Mouse (Mus musculus) hindbrain, embryonic 16.5 days (tissue): ENCODE results near the gene Evi2. TPM values are rescaled to one million over a fixed set of nuclear protein-coding genes. Genes with fewer than 3 reads are reported as not detected.

Experiments
- ATAC-seq: fragments of 200-750 bp; cut with Nextera tagmentation; 2 replicates; pipeline ENCODE4 v1.8.0; 2017; ENCODE audit warnings: moderate TSS enrichment, moderate library complexity
- H3K27ac ChIP-seq: fragments of 300-500 bp; sonication (generic); 2 replicates; pipeline ENCODE4 v1.5.1; 2014; ENCODE audit warnings: low read depth, mild to moderate bottlenecking, control low read depth, low read length, moderate library complexity
- H3K27me3 ChIP-seq: fragments of 300-500 bp; sonication (generic); replicated peaks from 2 replicates; pipeline ENCODE4 v1.6.1; 2014; ENCODE audit warnings: low read length; ENCODE audit not compliant: control insufficient read depth, insufficient read depth
- H3K36me3 ChIP-seq: fragments of 300-500 bp; sonication (generic); 2 replicates; pipeline ENCODE4 v1.6.1; 2014; ENCODE audit warnings: mild to moderate bottlenecking, low read length, moderate library complexity, mixed read lengths; ENCODE audit not compliant: control insufficient read depth, insufficient read depth
- H3K4me1 ChIP-seq: fragments of 300-500 bp; sonication (generic); 2 replicates; pipeline ENCODE4 v1.6.1; 2014; ENCODE audit warnings: low read depth, low read length; ENCODE audit not compliant: control insufficient read depth, insufficient read depth
- H3K4me2 ChIP-seq: fragments of 300-500 bp; sonication (generic); 2 replicates; pipeline ENCODE4 v1.6.1; 2014; ENCODE audit warnings: mild to moderate bottlenecking, low read length, control low read depth, moderate library complexity
- H3K4me3 ChIP-seq: fragments of 300-500 bp; sonication (generic); 2 replicates; pipeline ENCODE4 v1.5.1; 2014; ENCODE audit warnings: mild to moderate bottlenecking, low read length, control low read depth, moderate library complexity
- H3K9ac ChIP-seq: fragments of 300-500 bp; sonication (generic); 2 replicates; pipeline ENCODE4 v1.6.1; 2014; ENCODE audit warnings: low read depth, mild to moderate bottlenecking, control low read depth, low read length, moderate library complexity
- H3K9me3 ChIP-seq: fragments of 300-500 bp; sonication (generic); 2 replicates; pipeline ENCODE4 v1.6.1; 2014; ENCODE audit warnings: mild to moderate bottlenecking, low read length, moderate library complexity; ENCODE audit not compliant: control insufficient read depth
- WGBS: fragments of 180-500 bp; shearing (Covaris S2); extraction: QIAGEN DNeasy Blood & Tissue Kit; methylation state at CpG from one replicate; pipeline ENCODE4 v1.1.7; 2014; 5-methylcytosine and 5-hydroxymethylcytosine counted together
- polyA plus RNA-seq: library from polyadenylated mRNA; unstranded; fragments of >200 nt; fragmentation: Nextera tagmentation; extraction: Ambion mirVana; gene quantifications from 2 replicates; pipeline ENCODE4 v1.2.1, GENCODE M21; 2015

Gene Evi2
- polyA plus RNA-seq, 1 experiment from 2014 or later, result 0.61 TPM

DNA sequence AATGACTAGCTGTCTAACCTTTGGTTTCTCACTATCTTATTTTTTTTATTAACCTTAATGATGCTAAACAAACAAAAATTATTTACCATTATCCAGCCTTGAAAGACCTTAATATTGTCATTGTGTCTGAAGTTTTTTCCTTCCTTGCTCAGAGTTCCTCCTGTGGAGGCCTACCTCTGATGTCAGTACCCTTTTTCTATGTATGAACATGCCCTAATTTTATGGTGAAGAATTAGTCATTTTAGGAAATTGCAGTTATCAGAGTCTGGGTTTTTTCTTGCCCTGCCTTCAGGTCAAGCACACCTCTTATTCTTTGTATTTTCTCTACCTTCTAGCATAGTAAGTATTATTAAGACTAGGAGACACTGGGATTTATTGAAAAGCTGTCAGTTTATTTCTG is 45.7 kb downstream of the Evi2 start:
- no peak overlapping the region for H3K4me3 ChIP-seq
- ATAC-seq, result no peak
- peaks cover 11% of the 10 kb centered on the region; the same call in 1 of the 2 replicates for H3K36me3 ChIP-seq

DNA sequence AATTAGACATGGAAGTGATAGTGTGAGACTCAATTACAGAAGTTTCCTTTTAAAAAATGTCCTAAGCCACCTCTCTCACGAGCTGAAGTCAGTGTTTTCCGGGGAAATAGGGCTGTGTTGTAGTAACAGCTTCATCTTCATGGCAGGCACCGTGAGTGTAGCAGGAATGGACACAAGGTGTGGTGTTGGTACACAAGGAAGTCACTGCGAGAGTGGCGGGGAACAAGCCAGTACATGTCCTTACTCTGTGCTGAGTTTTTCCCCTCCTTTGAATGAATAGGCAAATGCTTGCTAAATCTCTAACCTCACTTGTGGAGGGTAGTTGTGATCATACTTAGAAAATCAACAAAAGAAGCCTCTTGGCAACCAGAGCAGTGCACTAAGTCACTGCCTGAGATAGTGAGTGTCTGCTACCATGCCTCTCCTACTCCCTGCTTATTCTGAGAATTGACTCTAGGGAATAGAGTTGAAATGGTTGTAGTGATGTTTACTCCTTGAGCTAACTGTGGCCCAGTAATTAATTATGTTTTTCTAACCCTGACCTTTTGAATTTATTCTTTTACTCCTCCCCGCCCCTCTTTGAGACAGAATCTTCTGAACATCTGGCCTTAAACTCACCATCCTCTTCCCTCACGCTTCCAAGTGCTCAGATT is 46.4 kb downstream of the Evi2 start:
- 91% methylated on average over 7 of the region's 7 CpGs for WGBS
- H3K27ac ChIP-seq, result no peak overlapping the region
- no peak overlapping the region for H3K4me2 ChIP-seq
- no peak overlapping the region for H3K4me3 ChIP-seq
- no peak for ATAC-seq
- H3K27me3 ChIP-seq, result no peaks in the 10 kb centered on the region
- peaks cover 11% of the 10 kb centered on the region; the same call in 1 of the 2 replicates for H3K36me3 ChIP-seq
- H3K9ac ChIP-seq, result no peak overlapping the region
- no peaks in the 10 kb centered on the region for H3K9me3 ChIP-seq
- H3K4me1 ChIP-seq, result no peaks in the 10 kb centered on the region

More for the DNA sequence above, 45.7 kb downstream of the Evi2 start:
- Histone ChIP-seq H3K9me3 (no peaks in the 10 kb centered on the region), H3K27ac (no peak overlapping the region), H3K4me2 (no peak overlapping the region), H3K27me3 (no peaks in the 10 kb centered on the region), H3K9ac (no peak overlapping the region), H3K4me1 (no peaks in the 10 kb centered on the region)

DNA sequence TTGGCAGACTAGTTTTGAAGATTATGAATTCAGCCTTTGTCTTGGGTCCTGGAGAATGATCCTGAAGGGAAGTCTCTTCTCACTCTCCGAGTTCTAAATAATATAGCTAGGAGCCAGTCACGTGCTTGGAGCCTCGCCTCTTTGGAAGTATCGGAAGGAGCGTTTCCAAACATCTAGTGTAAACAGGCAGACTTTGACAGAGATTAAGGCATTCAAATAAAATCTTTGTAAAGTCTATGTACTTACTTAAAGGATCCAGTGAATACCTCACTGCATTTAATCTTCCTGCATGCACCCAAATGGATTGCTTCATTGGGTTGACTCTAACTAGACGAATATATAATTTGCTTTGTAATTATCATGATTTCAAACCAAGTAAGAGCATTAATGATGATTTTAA is 47.0 kb downstream of the Evi2 start:
- no peaks in the 10 kb centered on the region for H3K27me3 ChIP-seq
- no peak overlapping the region for H3K4me3 ChIP-seq
- H3K4me1 ChIP-seq, result no peaks in the 10 kb centered on the region
- ATAC-seq, result no peak
- H3K4me2 ChIP-seq, result no peak overlapping the region
- no peak overlapping the region for H3K9ac ChIP-seq
- H3K36me3 ChIP-seq, result peaks cover 13% of the 10 kb centered on the region; the same call in 1 of the 2 replicates
- 95% methylated on average over 6 of the region's 6 CpGs for WGBS
- H3K27ac ChIP-seq, result no peak overlapping the region
- H3K9me3 ChIP-seq, result no peaks in the 10 kb centered on the region

DNA sequence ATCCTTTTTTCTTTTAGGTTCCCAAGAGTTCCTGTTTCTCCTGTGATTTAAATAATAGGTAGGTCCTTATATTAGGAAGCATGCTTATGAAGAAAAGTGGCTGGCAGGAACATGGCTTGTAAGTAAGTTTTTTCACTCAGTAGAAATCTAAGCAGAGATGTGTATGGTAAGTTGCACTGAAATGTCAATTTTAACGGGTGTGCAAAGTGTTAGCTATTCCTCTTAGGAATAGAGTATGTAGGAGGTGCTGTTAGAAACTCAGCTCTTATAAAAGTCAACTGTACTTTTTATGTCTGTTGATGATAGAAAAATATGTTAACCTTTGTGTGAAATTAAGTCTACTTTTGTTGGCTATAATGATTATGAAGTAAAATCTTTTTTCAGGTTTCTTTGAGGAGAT is 62.3 kb downstream of the Evi2 start:
- peaks cover 5% of the 10 kb centered on the region for H3K36me3 ChIP-seq
- H3K27me3 ChIP-seq, result no peaks in the 10 kb centered on the region
- ATAC-seq, result no peak

More for the DNA sequence above, 62.3 kb downstream of the Evi2 start:
- WGBS, result 80% methylated on average over 1 of the region's 1 CpGs
- Histone ChIP-seq H3K4me1 (no peaks in the 10 kb centered on the region), H3K4me2 (no peak overlapping the region), H3K27ac (no peak overlapping the region), H3K4me3 (no peak overlapping the region), H3K9me3 (no peaks in the 10 kb centered on the region), H3K9ac (no peak overlapping the region)

Other genes starting within 250 kb of the Evi2 start
- not detected in 2 replicates for gene Gm9964, start 233.7 kb downstream of the Evi2 start, polyA plus RNA-seq
- 5.1 TPM in 2 replicates for gene Nf1, start 190.9 kb downstream of the Evi2 start, polyA plus RNA-seq
- 12.5 and 17.1 TPM in 2 replicates for gene Omg, start 26.5 kb downstream of the Evi2 start, polyA plus RNA-seq
- gene Evi2b, start 6.8 kb downstream of the Evi2 start, polyA plus RNA-seq, result 0.36 TPM in 1 of 2 replicates, not detected in the other
- 3.1 TPM in 2 replicates for gene Evi2a, start within 50 bp of the Evi2 start, polyA plus RNA-seq
- 20.0 and 27.8 TPM in 2 replicates for gene Rab11fip4, start 60.6 kb upstream of the Evi2 start, polyA plus RNA-seq